Comparison of ENCODE assay signal across 19 mouse cellular contexts in genomic region chr19:16701790-16702189, GRCm38 (mm10).
"Had no signal": no experiment of that assay in that cellular context is flagged by ENCODE, and none has a peak within 500 bp of the region (broad histone marks: within the 10 kb centered on the region; RNA-seq: fewer than 3 reads in every experiment).

No protein-coding gene starts in this region.

- H3K27ac ChIP-seq: liver, embryonic 15.5 days; lung, embryonic 15.5 days; midbrain, embryonic 13.5 days; midbrain, embryonic 15.5 days; neural tube, embryonic 12.5 days; stomach, embryonic 15.5 days; stomach, postnatal 0 days had no signal

- H3K36me3 ChIP-seq: liver, embryonic 15.5 days; lung, embryonic 15.5 days; midbrain, embryonic 13.5 days; midbrain, embryonic 15.5 days; neural tube, embryonic 12.5 days; stomach, embryonic 15.5 days had no signal

- DNase-seq: liver, postnatal 0 days; lung, adult 2 months; lung, postnatal 14 days; lung, postnatal 36 days; right cerebral cortex, postnatal 25 days; right cerebral cortex, postnatal 4 days; spleen, adult 18-20 months; thymus, adult 2 months; thymus, postnatal 25 days; thymus, postnatal 4 days had no signal

- H3K9me3 ChIP-seq: liver, embryonic 15.5 days; lung, embryonic 15.5 days; midbrain, embryonic 13.5 days; midbrain, embryonic 15.5 days; neural tube, embryonic 12.5 days; stomach, embryonic 15.5 days had no signal

- ATAC-seq: liver, postnatal 0 days; lung, postnatal 0 days; midbrain, embryonic 13.5 days; midbrain, embryonic 15.5 days had no signal

- H3K27me3 ChIP-seq: liver, embryonic 15.5 days; lung, embryonic 15.5 days; midbrain, embryonic 13.5 days; midbrain, embryonic 15.5 days; neural tube, embryonic 12.5 days; stomach, embryonic 15.5 days had no signal

- H3K4me1 ChIP-seq: liver, embryonic 15.5 days; lung, embryonic 15.5 days; midbrain, embryonic 13.5 days; midbrain, embryonic 15.5 days; neural tube, embryonic 12.5 days; stomach, embryonic 15.5 days had no signal

- H3K4me3 ChIP-seq: liver, embryonic 15.5 days; lung, embryonic 15.5 days; midbrain, embryonic 13.5 days; midbrain, embryonic 15.5 days; neural tube, embryonic 12.5 days; stomach, embryonic 15.5 days had no signal

- H3K4me2 ChIP-seq: liver, embryonic 15.5 days; lung, embryonic 15.5 days; midbrain, embryonic 11.5 days; midbrain, embryonic 13.5 days; midbrain, embryonic 15.5 days; neural tube, embryonic 12.5 days; stomach, embryonic 15.5 days had no signal

- H3K9ac ChIP-seq: liver, embryonic 15.5 days; liver, postnatal 0 days; lung, embryonic 15.5 days; midbrain, embryonic 13.5 days; midbrain, embryonic 15.5 days; neural tube, embryonic 12.5 days; stomach, embryonic 15.5 days had no signal
